Mouse (Mus musculus) stomach, embryonic 16.5 days (tissue): ENCODE results near the gene Ntrk1. TPM values are rescaled to one million over a fixed set of nuclear protein-coding genes. Genes with fewer than 3 reads are reported as not detected.

ENCODE experiments used
- ATAC-seq: fragments of 200-750 bp; cut with Nextera tagmentation; 2 replicates; pipeline ENCODE4 v1.8.0; 2017; ENCODE audit warnings: moderate number of reproducible peaks, moderate TSS enrichment; ENCODE audit not compliant: insufficient read depth, low FRiP score
- H3K27ac ChIP-seq: fragments of 300-500 bp; sonication (generic); 2 replicates; pipeline ENCODE4 v1.5.1; 2014; ENCODE audit warnings: low read length
- H3K27me3 ChIP-seq: fragments of 300-500 bp; sonication (generic); 2 replicates; pipeline ENCODE4 v1.6.1; 2014; ENCODE audit warnings: low read length, control low read depth, mixed read lengths; ENCODE audit not compliant: control insufficient read depth, insufficient read depth
- H3K36me3 ChIP-seq: fragments of 300-500 bp; sonication (generic); 2 replicates; pipeline ENCODE4 v1.6.1; 2014; ENCODE audit warnings: low read length; ENCODE audit not compliant: control insufficient read depth, insufficient read depth
- H3K4me1 ChIP-seq: fragments of 300-500 bp; sonication (generic); 2 replicates; pipeline ENCODE4 v1.6.1; 2014; ENCODE audit warnings: low read length, control low read depth, mixed read lengths; ENCODE audit not compliant: control insufficient read depth, insufficient read depth
- H3K4me2 ChIP-seq: fragments of 300-500 bp; sonication (generic); 2 replicates; pipeline ENCODE4 v1.6.1; 2014; ENCODE audit warnings: low read depth, low read length, mixed read lengths
- H3K4me3 ChIP-seq: fragments of 300-500 bp; sonication (generic); replicated peaks from 2 replicates; pipeline ENCODE4 v1.5.1; 2014; ENCODE audit warnings: mild to moderate bottlenecking, low read length
- H3K9ac ChIP-seq: fragments of 300-500 bp; sonication (generic); 2 replicates; pipeline ENCODE4 v1.6.1; 2014; ENCODE audit warnings: low read length
- H3K9me3 ChIP-seq: fragments of 300-500 bp; sonication (generic); replicated peaks from 2 replicates; pipeline ENCODE4 v1.6.1; 2016; ENCODE audit warnings: low read length, control low read depth; ENCODE audit not compliant: control insufficient read depth
- WGBS: fragments of 180-500 bp; shearing (Covaris S2); extraction: QIAGEN DNeasy Blood & Tissue Kit; methylation state at CpG from one replicate; pipeline ENCODE4 v1.1.7; 2014; 5-methylcytosine and 5-hydroxymethylcytosine counted together
- polyA plus RNA-seq: library from polyadenylated mRNA; unstranded; fragments of >200 nt; fragmentation: Nextera tagmentation; extraction: Ambion mirVana; gene quantifications from 2 replicates; pipeline ENCODE4 v1.2.1, GENCODE M21; 2015

Gene Ntrk1
- polyA plus RNA-seq, 1 experiment from 2014 or later = 1.4 TPM

GRCm38 (mm10) chr3:87795336-87796277 is 645 bp upstream of the Ntrk1 start:
- Histone ChIP-seq H3K27me3 (peaks cover 78% of the 10 kb centered on the region), H3K9me3 (no peaks in the 10 kb centered on the region), H3K36me3 (no peaks in the 10 kb centered on the region), H3K27ac (no peak overlapping the region), H3K4me1 (peaks cover 26% of the 10 kb centered on the region), H3K4me3 (peak overlapping the region; percentile 30), H3K4me2 (peak overlapping the region; percentile 51), H3K9ac (0 out of 2 replicates have a peak overlapping the region, but pooled peaks have one; percentile 38)
- WGBS = 15% methylated on average over 33 of the region's 33 CpGs
- ATAC-seq = no peak

- Histone ChIP-seq H3K9me3 (no peaks in the 10 kb centered on the region), H3K27me3 (peaks cover 35% of the 10 kb centered on the region), H3K9ac (no peak overlapping the region), H3K4me3 (no peak overlapping the region), H3K36me3 (no peaks in the 10 kb centered on the region), H3K4me2 (no peak overlapping the region), H3K4me1 (peaks cover 1% of the 10 kb centered on the region), H3K27ac (no peak overlapping the region)
- 27% methylated on average over 5 of the region's 5 CpGs for WGBS
- ATAC-seq = no peak
Observed at GRCm38 (mm10) chr3:87789768-87790167, 5.2 kb downstream of the Ntrk1 start.

DNA sequence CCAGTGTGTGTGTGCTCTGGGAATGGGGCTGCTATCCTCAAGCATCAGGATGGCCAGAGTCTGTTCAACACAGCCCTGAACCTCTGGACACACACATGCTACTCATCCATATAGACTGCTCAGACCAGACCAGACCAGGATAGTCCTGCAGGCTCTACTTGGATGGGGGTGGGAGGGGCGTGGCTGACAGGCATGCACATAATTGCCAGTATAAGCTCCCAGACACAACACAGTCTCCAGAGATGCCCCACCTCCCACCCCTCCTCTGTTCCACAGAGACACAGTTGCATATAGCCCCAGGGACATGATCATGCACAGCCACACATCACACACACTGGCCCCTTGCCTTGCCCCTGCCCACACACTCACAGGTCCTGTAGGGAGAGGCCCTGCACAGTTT is 5.7 kb downstream of the Ntrk1 start:
- H3K4me1 ChIP-seq = no peaks in the 10 kb centered on the region; the same call in 1 of the 2 replicates
- H3K36me3 ChIP-seq = no peaks in the 10 kb centered on the region
- H3K9me3 ChIP-seq = no peaks in the 10 kb centered on the region
- peaks cover 30% of the 10 kb centered on the region for H3K27me3 ChIP-seq
- no peak overlapping the region for H3K27ac ChIP-seq
- no peak overlapping the region for H3K4me2 ChIP-seq
- ATAC-seq = no peak
- WGBS = 48% methylated on average over 1 of the region's 1 CpGs
- no peak overlapping the region for H3K4me3 ChIP-seq
- H3K9ac ChIP-seq = no peak overlapping the region

- no peaks in the 10 kb centered on the region; the same call in 1 of the 2 replicates for H3K4me1 ChIP-seq
- no peak overlapping the region for H3K27ac ChIP-seq
- WGBS = 12% methylated on average over 6 of the region's 6 CpGs
- no peaks in the 10 kb centered on the region for H3K27me3 ChIP-seq
- no peaks in the 10 kb centered on the region for H3K9me3 ChIP-seq
- no peak overlapping the region for H3K4me2 ChIP-seq
- H3K36me3 ChIP-seq = no peaks in the 10 kb centered on the region
- H3K4me3 ChIP-seq = no peak overlapping the region
- no peak overlapping the region for H3K9ac ChIP-seq
- peak; percentile 44; the same call in 1 of the 2 replicates for ATAC-seq
Observed at GRCm38 (mm10) chr3:87785626-87786214, 9.2 kb downstream of the Ntrk1 start.

GRCm38 (mm10) chr3:87785156-87785555 is 9.8 kb downstream of the Ntrk1 start:
- H3K4me2 ChIP-seq = no peak overlapping the region
- 55% methylated on average over 5 of the region's 5 CpGs for WGBS
- H3K36me3 ChIP-seq = no peaks in the 10 kb centered on the region
- no peaks in the 10 kb centered on the region for H3K9me3 ChIP-seq
- H3K4me3 ChIP-seq = no peak overlapping the region
- no peak overlapping the region for H3K27ac ChIP-seq
- H3K27me3 ChIP-seq = no peaks in the 10 kb centered on the region
- H3K4me1 ChIP-seq = no peaks in the 10 kb centered on the region; the same call in 1 of the 2 replicates
- no peak for ATAC-seq
- H3K9ac ChIP-seq = no peak overlapping the region

DNA sequence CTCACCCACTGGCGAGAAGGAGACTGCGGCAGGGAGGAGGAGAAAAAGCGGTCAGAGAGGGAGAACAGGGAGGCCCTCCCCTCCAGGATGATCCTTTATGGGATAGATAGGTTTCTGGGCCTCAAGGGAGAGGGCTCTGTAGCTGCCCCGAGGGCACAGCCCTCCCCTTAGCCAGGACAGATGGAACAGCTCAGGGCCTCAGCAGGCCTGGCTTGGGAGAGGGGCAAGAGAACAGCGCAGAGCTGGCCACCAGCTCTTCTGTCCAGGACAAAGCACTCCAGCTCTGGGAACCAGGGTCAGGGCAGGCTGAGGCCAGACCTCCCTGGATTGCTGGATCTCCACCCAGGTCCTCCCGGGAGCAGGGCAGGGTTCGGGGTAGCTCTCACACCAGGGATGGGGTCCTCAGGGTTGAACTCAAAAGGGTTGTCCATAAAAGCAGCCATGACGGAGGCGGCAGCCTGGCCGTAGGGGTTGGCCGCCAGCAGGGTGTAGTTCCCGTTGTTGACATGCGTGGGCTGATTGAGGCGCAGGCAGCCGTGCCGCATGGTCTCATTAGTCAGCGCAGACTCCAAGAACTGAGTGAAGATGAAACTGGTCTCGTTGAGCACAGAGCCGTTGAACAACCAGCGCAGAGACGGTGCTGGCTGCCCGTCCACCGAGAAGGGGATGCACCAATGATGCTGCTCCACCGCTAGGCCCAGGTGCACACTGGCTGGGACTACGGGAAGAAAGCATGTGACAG is 11.5 kb downstream of the Ntrk1 start:
- no peak for ATAC-seq
- WGBS = 78% methylated on average over 25 of the region's 25 CpGs
- no peak overlapping the region for H3K27ac ChIP-seq
- 0 out of 2 replicates have a peak, but pooled peaks cover 2% of the 10 kb centered on the region for H3K27me3 ChIP-seq
- H3K9me3 ChIP-seq = no peaks in the 10 kb centered on the region
- H3K36me3 ChIP-seq = no peaks in the 10 kb centered on the region
- H3K4me1 ChIP-seq = no peaks in the 10 kb centered on the region; the same call in 1 of the 2 replicates
- H3K4me2 ChIP-seq = no peak overlapping the region
- H3K9ac ChIP-seq = 0 out of 2 replicates have a peak overlapping the region, but pooled peaks have one; percentile 9
- no peak overlapping the region for H3K4me3 ChIP-seq

DNA sequence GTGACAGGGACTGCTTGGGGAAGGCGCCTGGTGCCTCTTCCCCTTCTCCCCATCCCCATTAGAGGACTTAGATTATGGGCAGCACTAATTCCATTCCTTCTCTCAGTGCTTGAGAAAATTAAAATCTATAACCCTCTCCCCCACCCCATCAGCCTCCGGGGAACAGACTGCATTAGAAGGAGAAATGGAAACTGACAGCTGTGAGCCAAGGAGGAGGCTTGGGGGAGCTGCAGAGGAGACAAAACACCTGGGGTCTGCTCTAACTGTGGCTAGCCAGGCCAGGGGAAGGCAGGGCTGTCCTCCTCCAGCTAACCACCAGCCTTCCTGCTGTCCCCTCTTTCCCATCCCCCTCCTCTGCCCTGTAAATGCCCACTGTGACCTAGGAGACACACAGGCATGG is 15.9 kb downstream of the Ntrk1 start:
- no peak for ATAC-seq
- Histone ChIP-seq H3K27me3 (0 out of 2 replicates have a peak, but pooled peaks cover 3% of the 10 kb centered on the region), H3K4me3 (no peak overlapping the region), H3K36me3 (no peaks in the 10 kb centered on the region), H3K4me1 (no peaks in the 10 kb centered on the region), H3K9me3 (no peaks in the 10 kb centered on the region), H3K9ac (no peak overlapping the region), H3K27ac (no peak overlapping the region), H3K4me2 (no peak overlapping the region)
- whole genome bisulfite sequencing = 39% methylated on average over 2 of the region's 2 CpGs

GRCm38 (mm10) chr3:87778283-87778682 is 16.7 kb downstream of the Ntrk1 start:
- no peak overlapping the region for H3K4me2 ChIP-seq
- ATAC-seq = no peak
- H3K9ac ChIP-seq = no peak overlapping the region
- no peak overlapping the region for H3K27ac ChIP-seq
- no peaks in the 10 kb centered on the region for H3K9me3 ChIP-seq
- 0 out of 2 replicates have a peak, but pooled peaks cover 3% of the 10 kb centered on the region for H3K27me3 ChIP-seq
- H3K4me1 ChIP-seq = no peaks in the 10 kb centered on the region
- 53% methylated on average over 23 of the region's 23 CpGs for WGBS
- no peaks in the 10 kb centered on the region for H3K36me3 ChIP-seq
- no peak overlapping the region for H3K4me3 ChIP-seq
